Mouse (Mus musculus): ENCODE data around the gene Grm5. TPM values are rescaled to one million over a fixed set of nuclear protein-coding genes. Genes with fewer than 3 reads are reported as not detected.

Grm5 gene
- polyA plus RNA-seq, 1 experiment from 2014 or later, result 0.04 TPM

Other genes with a start within 250 kb of the Grm5 start
- gene Tyr, start 90.7 kb upstream of the Grm5 start, polyA plus RNA-seq (2015; fragmentation: Nextera tagmentation; extraction: Ambion mirVana), result 0.04 TPM in 2 replicates